Mouse (Mus musculus) megakaryocyte, embryonic 14.5 days (primary cell): Measurements from ENCODE around the gene Fto.

Experiments
- FLI1 ChIP-seq: IDR thresholded peaks from 2 replicates; pipeline ENCODE4 v1.6.1; 2012; ENCODE audit warnings: low read length, inconsistent platforms, mixed read lengths
- GATA1 ChIP-seq: IDR thresholded peaks from 3 replicates; pipeline ENCODE4 v1.6.1; 2012; ENCODE audit warnings: mixed read lengths, low read length, inconsistent platforms, borderline replicate concordance

GRCm38 (mm10) chr8:91276337-91276736 lies 37.0 kb upstream of the Fto start:
- TF ChIP-seq GATA1 (no peak), FLI1 (no peak)
